Mouse (Mus musculus) small intestine, adult 2 months (tissue): ENCODE data around the gene Cox20. TPM values are rescaled to one million over a fixed set of nuclear protein-coding genes. Genes with fewer than 3 reads are reported as not detected.
A peak's percentile ranks its signal among the peaks of the same experiment; 100 is the strongest.

Experiments
- H3K27ac ChIP-seq: fragments of 200-500 bp; 2 replicates; pipeline ENCODE4 v1.5.1; 2012; ENCODE audit warnings: low read depth, low read length, control low read depth, inconsistent platforms; ENCODE audit not compliant: insufficient read depth
- H3K27me3 ChIP-seq: fragments of 200-500 bp; 2 replicates; pipeline ENCODE4 v1.6.1; 2012; ENCODE audit warnings: mild to moderate bottlenecking, moderate library complexity, low read length, inconsistent platforms; ENCODE audit not compliant: control insufficient read depth, insufficient read depth
- H3K36me3 ChIP-seq: fragments of 200-500 bp; 2 replicates; pipeline ENCODE4 v1.6.1; 2012; ENCODE audit warnings: mild to moderate bottlenecking, low read length, control low read depth, inconsistent platforms; ENCODE audit not compliant: control insufficient read depth, insufficient read depth
- H3K4me1 ChIP-seq: fragments of 200-500 bp; 2 replicates; pipeline ENCODE4 v1.6.1; 2012; ENCODE audit warnings: low read length, inconsistent platforms, mixed read lengths; ENCODE audit not compliant: control insufficient read depth, insufficient read depth, insufficient read length
- H3K4me3 ChIP-seq: fragments of 200-500 bp; 2 replicates; pipeline ENCODE4 v1.5.1; 2012; ENCODE audit warnings: low read depth, mild to moderate bottlenecking, control low read depth, inconsistent platforms, low read length, moderate library complexity
- CTCF ChIP-seq: fragments of 200-500 bp; IDR thresholded peaks from 2 replicates; pipeline ENCODE4 v1.5.1; 2012; ENCODE audit warnings: low read depth, mild to moderate bottlenecking, control low read depth, inconsistent platforms, low read length, moderate library complexity, mixed read lengths; ENCODE audit not compliant: insufficient replicate concordance, insufficient read length; ENCODE audit errors: extremely low read depth
- POLR2A ChIP-seq: fragments of 200-500 bp; IDR thresholded peaks from 2 replicates; pipeline ENCODE4 v1.6.1; 2012; ENCODE audit warnings: low read depth, mild to moderate bottlenecking, control low read depth, inconsistent platforms, low read length, moderate library complexity
- WGBS: fragments of 180-500 bp; shearing (Covaris S2); methylation state at CpG from one replicate; pipeline ENCODE4 v1.1.7; 2018; 5-methylcytosine and 5-hydroxymethylcytosine counted together
- polyA plus RNA-seq: library from polyadenylated mRNA; depleted of rRNA; stranded (reverse); fragments of >200 nt; gene quantifications from 2 replicates; pipeline ENCODE4 v1.2.3, GENCODE M21; 2012

Cox20 gene
- polyA plus RNA-seq, 1 experiment: 5.3 TPM

- Histone ChIP-seq H3K27ac (no peak overlapping the region), H3K27me3 (no peaks in the 10 kb centered on the region), H3K36me3 (peaks cover 59% of the 10 kb centered on the region), H3K4me1 (peaks cover 5% of the 10 kb centered on the region; the same call in 1 of the 2 replicates), H3K4me3 (no peak overlapping the region)
- 75% methylated on average over 1 of the region's 1 CpGs for WGBS
- TF ChIP-seq POLR2A: no peak
These were observed 8.0 kb downstream of the Cox20 start for GRCm38 (mm10) chr1:178326950-178327349.

GRCm38 (mm10) chr1:178329017-178329416 is 10.1 kb downstream of the Cox20 start:
- H3K4me3 ChIP-seq: no peak overlapping the region
- 51% methylated on average over 5 of the region's 5 CpGs for WGBS
- TF ChIP-seq CTCF: no peak
- no peak for TF ChIP-seq POLR2A
- no peaks in the 10 kb centered on the region for H3K27me3 ChIP-seq
- H3K4me1 ChIP-seq: peaks cover 5% of the 10 kb centered on the region; the same call in 1 of the 2 replicates
- H3K27ac ChIP-seq: no peak overlapping the region
- H3K36me3 ChIP-seq: peaks cover 58% of the 10 kb centered on the region

GRCm38 (mm10) chr1:178329946-178330345 is 11.0 kb downstream of the Cox20 start:
- Histone ChIP-seq H3K36me3 (peaks cover 58% of the 10 kb centered on the region), H3K27ac (no peak overlapping the region), H3K4me1 (peaks cover 5% of the 10 kb centered on the region), H3K27me3 (no peaks in the 10 kb centered on the region), H3K4me3 (no peak overlapping the region)
- 23% methylated on average over 6 of the region's 6 CpGs for WGBS
- TF ChIP-seq POLR2A (no peak), CTCF (no peak)

- Histone ChIP-seq H3K27ac (peak overlapping the region; percentile 57), H3K4me3 (peak overlapping the region; percentile 71; the same call in 1 of the 2 replicates), H3K27me3 (no peaks in the 10 kb centered on the region), H3K4me1 (peaks cover 2% of the 10 kb centered on the region), H3K36me3 (peaks cover 31% of the 10 kb centered on the region)
- under 1% methylated on average over 16 of the region's 16 CpGs for WGBS
- TF ChIP-seq POLR2A (no peak), CTCF (no peak)
These were observed 16.9 kb downstream of the Cox20 start for GRCm38 (mm10) chr1:178335860-178336261.

- TF ChIP-seq CTCF: no peak
- TF ChIP-seq POLR2A: no peak
These were observed 17.4 kb downstream of the Cox20 start for GRCm38 (mm10) chr1:178336289-178336775.

GRCm38 (mm10) chr1:178336777-178337481 is 18.0 kb downstream of the Cox20 start:
- WGBS: under 1% methylated on average over 78 of the region's 89 CpGs
- Histone ChIP-seq H3K4me1 (no peaks in the 10 kb centered on the region; the same call in 1 of the 2 replicates), H3K36me3 (peaks cover 22% of the 10 kb centered on the region), H3K27ac (peak overlapping the region; percentile 90), H3K27me3 (no peaks in the 10 kb centered on the region), H3K4me3 (peak overlapping the region; percentile 71)
- TF ChIP-seq POLR2A: no peak
- TF ChIP-seq CTCF: no peak

More at GRCm38 (mm10) chr1:178336289-178336775, 17.4 kb downstream of the Cox20 start:
- Histone ChIP-seq H3K27ac (peak overlapping the region; percentile 57), H3K27me3 (no peaks in the 10 kb centered on the region), H3K36me3 (peaks cover 27% of the 10 kb centered on the region), H3K4me3 (peak overlapping the region; percentile 71), H3K4me1 (no peaks in the 10 kb centered on the region; the same call in 1 of the 2 replicates)
- 2% methylated on average over 50 of the region's 53 CpGs for WGBS

- Histone ChIP-seq H3K27me3 (no peaks in the 10 kb centered on the region), H3K4me1 (no peaks in the 10 kb centered on the region; the same call in 1 of the 2 replicates), H3K36me3 (peaks cover 15% of the 10 kb centered on the region), H3K4me3 (peak within 1 kb of the TSS; percentile 71), H3K27ac (peak within 1 kb of the TSS; percentile 90)
- under 1% methylated on average over 73 of the region's 73 CpGs for WGBS
- peak; percentile 96 for TF ChIP-seq POLR2A
- TF ChIP-seq CTCF: no peak
These were observed 18.8 kb downstream of the Cox20 start, which contains the start of gene Hnrnpu for GRCm38 (mm10) chr1:178337551-178338317. Gene Hnrnpu, minus strand, starts transcription at chr1:178337797.
